Mouse (Mus musculus) midbrain, embryonic 10.5 days (tissue): ENCODE measurements around the gene Mal. TPM values are rescaled to one million over a fixed set of nuclear protein-coding genes. Genes with fewer than 3 reads are reported as not detected.

Experiments
- DNase-seq: peaks from one replicate; pipeline ENCODE4 v3.0.0-alpha.2; 2017; ENCODE audit warnings: low spot score
- H3K27ac ChIP-seq: fragments of 300-500 bp; sonication (generic); replicated peaks from 2 replicates; pipeline ENCODE4 v1.5.1; 2016; ENCODE audit warnings: mild to moderate bottlenecking
- H3K27me3 ChIP-seq: fragments of 300-500 bp; sonication (generic); 2 replicates; pipeline ENCODE4 v1.6.1; 2016; ENCODE audit warnings: low read depth, mild to moderate bottlenecking; ENCODE audit not compliant: poor library complexity, severe bottlenecking
- H3K36me3 ChIP-seq: fragments of 300-500 bp; sonication (generic); 2 replicates; pipeline ENCODE4 v1.6.1; 2016; ENCODE audit warnings: mild to moderate bottlenecking, moderate library complexity
- H3K4me1 ChIP-seq: fragments of 300-500 bp; sonication (generic); 2 replicates; pipeline ENCODE4 v1.6.1; 2016
- H3K4me3 ChIP-seq: fragments of 300-500 bp; sonication (generic); 2 replicates; pipeline ENCODE4 v1.5.1; 2016; ENCODE audit warnings: mild to moderate bottlenecking, moderate library complexity
- H3K9me3 ChIP-seq: fragments of 300-500 bp; sonication (generic); replicated peaks from 2 replicates; pipeline ENCODE4 v1.6.1; 2016; ENCODE audit warnings: mild to moderate bottlenecking
- WGBS: fragments of 180-500 bp; shearing (Covaris S2); methylation state at CpG from one replicate; pipeline ENCODE4 v1.1.7; 2016; 5-methylcytosine and 5-hydroxymethylcytosine counted together
- polyA plus RNA-seq: library from polyadenylated mRNA; unstranded; fragments of >200 nt; fragmentation: Nextera tagmentation; extraction: Ambion mirVana; gene quantifications from 2 replicates; pipeline ENCODE4 v1.2.1, GENCODE M21; 2016

Gene Mal
- 0.62 and 1.0 TPM in 2 replicates for polyA plus RNA-seq

DNA sequence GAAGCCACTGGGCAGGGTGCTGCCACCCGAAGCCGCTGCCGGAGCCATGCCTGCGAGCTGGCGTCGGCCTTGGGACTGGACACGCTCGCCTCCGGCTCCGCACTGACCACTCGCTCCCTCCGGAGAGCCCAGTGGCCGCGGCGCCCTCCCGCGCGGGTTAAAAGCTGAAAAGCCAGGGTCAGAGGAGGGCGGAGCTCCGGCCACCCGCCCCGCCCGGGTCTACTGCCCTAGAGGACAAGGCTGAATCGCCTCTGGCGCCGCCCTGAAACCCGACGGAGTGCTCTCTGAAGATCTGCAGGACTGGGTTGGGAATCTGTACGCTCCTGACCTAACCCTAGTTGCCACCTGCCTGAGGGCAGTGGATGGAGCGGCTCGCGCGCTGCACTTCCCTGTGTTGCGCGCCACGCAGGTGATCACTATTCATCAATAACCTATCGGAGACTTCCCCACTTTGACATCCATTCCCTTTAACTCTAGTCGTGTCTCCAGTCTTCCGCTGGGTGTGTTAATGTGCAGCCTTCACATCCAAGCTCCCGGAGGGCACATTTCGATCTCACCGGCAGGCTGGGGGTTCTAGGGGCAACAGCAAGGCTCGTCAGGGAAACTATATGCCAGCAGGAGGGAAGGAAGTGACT, at the start of gene Mal:
Gene Mal (minus strand): TSS at position 610 of the 635 bp plus-strand sequence.
- H3K4me1 ChIP-seq: peaks cover 16% of the 10 kb centered on the region
- peaks cover 77% of the 10 kb centered on the region for H3K27me3 ChIP-seq
- WGBS: under 1% methylated on average over 43 of the region's 43 CpGs
- DNase-seq: peak; percentile 77
- peak within 1 kb of the TSS; percentile 46; the same call in 1 of the 2 replicates for H3K27ac ChIP-seq
- H3K36me3 ChIP-seq: no peaks in the 10 kb centered on the region
- peak within 1 kb of the TSS; percentile 62 for H3K4me3 ChIP-seq
- H3K9me3 ChIP-seq: no peaks in the 10 kb centered on the region

DNA sequence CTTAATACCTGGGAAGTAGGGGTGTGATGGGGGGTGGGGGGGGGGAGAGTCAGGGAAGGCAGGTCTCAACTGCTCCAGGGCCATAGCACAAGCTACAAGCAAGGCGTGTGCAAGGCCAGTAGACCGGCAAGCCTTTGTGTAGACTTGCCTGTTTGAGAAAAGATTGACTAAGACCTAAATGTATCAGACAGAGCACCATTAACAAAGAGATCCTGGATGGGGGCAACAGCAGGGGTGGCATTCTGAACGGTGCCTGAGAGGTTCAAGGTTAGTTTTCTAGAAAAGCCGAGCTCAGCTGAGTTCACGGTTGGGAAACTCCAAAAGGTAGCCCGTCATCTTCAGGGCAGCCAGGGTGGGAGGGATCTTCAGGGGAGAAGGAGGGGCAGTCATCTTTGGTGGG, 48.8 kb upstream of the Mal start:
- H3K27ac ChIP-seq: no peak overlapping the region
- no peaks in the 10 kb centered on the region for H3K27me3 ChIP-seq
- DNase-seq: no peak
- H3K9me3 ChIP-seq: no peaks in the 10 kb centered on the region
- no peak overlapping the region for H3K4me3 ChIP-seq
- peaks cover 4% of the 10 kb centered on the region for H3K4me1 ChIP-seq
- WGBS: 75% methylated on average over 6 of the region's 6 CpGs
- no peaks in the 10 kb centered on the region for H3K36me3 ChIP-seq

DNA sequence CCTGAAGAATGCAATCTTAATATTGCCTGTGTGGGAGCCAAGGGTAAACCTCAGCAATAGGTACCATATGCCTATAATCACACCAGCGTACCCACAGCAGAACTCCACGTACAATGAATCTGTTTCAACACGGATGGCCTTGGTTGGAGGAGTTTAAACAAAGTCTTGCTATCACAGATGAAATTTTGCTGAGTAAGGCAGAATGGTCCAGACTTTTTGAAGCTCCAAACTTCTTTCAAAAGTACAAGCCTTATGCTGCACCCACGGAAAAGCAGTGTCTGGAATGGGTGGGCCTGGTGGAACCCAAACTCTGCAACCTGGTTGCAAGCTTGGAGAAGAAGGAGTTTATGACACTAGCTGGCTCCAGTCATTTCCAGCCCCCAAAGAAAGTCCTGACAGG, 32.7 kb upstream of the Mal start:
- no peak overlapping the region for H3K4me3 ChIP-seq
- H3K27ac ChIP-seq: no peak overlapping the region
- 84% methylated on average over 4 of the region's 4 CpGs for WGBS
- no peak for DNase-seq
- H3K27me3 ChIP-seq: 0 out of 2 replicates have a peak, but pooled peaks cover 6% of the 10 kb centered on the region
- no peaks in the 10 kb centered on the region for H3K4me1 ChIP-seq
- H3K36me3 ChIP-seq: no peaks in the 10 kb centered on the region
- H3K9me3 ChIP-seq: no peaks in the 10 kb centered on the region

DNA sequence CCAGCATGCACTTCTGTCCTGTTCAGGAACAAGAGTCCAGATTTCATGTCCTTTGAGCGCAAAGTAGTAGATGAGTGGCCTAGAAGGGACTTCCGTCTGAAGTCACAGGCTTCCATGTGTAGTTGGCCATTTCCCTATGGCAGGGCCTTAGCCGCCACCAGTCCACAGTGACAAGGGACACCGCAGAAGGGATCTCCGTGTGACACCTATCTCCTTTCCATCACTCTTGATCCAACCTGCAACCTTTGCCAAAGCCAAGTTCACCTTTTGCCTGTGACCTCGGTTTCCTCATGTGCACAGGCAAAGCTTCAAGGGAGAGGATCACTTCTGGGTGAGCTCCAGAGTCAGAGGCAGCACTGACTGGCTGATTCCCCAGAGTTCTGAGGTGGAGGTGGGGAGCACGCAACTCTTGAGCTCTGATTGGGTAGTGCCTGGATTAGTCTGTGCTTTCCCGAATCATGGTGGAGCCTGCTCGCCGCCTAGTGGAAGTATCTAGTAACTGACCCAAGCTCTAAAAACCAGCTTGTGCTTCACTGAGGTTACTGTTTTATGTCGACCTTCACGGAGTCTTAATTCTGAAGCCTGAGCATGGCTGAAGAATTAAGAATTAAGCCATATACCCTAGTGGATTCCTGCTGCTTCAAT, 27.3 kb upstream of the Mal start:
- H3K27ac ChIP-seq: no peak overlapping the region
- 37% methylated on average over 12 of the region's 12 CpGs for WGBS

DNA sequence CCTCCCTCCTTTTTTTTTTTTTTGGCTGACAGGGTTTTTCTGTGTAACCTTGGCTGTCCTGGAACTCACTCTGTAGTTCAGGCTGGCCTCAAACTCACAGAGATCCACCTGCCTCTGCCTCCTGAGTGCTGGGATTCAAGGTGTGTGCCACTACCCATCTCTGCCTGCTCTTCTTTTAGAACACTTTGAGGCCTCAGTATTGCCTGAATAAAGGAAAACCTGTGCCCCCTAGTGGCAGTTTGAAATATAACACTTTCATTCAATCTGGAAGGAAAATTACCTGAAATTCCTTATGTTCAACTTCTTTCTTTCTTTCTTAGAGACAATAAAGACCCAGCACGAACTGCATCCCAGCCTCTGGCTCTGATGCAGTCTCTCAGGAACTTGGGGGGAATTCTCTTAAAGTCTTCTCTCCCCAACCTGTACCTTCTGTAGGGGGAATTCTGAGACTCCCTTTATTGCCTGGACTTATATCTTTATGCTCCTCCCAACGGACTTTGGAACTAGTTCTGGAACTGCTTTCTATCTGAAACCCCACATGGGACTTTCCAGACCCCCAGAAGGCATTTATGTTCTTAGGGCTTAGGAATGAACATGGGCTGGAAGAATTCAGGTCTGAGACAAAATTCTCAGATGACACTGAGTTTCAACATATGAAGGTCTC, 11.5 kb upstream of the Mal start:
- no peak for DNase-seq
- H3K4me1 ChIP-seq: no peaks in the 10 kb centered on the region
- H3K4me3 ChIP-seq: no peak overlapping the region
- no peak overlapping the region for H3K27ac ChIP-seq
- H3K9me3 ChIP-seq: no peaks in the 10 kb centered on the region
- WGBS: 29% methylated on average over 2 of the region's 2 CpGs
- H3K27me3 ChIP-seq: no peaks in the 10 kb centered on the region
- no peaks in the 10 kb centered on the region for H3K36me3 ChIP-seq

More for the DNA sequence above, 27.3 kb upstream of the Mal start:
- Histone ChIP-seq H3K27me3 (0 out of 2 replicates have a peak, but pooled peaks cover 6% of the 10 kb centered on the region), H3K36me3 (no peaks in the 10 kb centered on the region), H3K4me3 (no peak overlapping the region), H3K9me3 (no peaks in the 10 kb centered on the region), H3K4me1 (peaks cover 4% of the 10 kb centered on the region)
- DNase-seq: peak; percentile 70

DNA sequence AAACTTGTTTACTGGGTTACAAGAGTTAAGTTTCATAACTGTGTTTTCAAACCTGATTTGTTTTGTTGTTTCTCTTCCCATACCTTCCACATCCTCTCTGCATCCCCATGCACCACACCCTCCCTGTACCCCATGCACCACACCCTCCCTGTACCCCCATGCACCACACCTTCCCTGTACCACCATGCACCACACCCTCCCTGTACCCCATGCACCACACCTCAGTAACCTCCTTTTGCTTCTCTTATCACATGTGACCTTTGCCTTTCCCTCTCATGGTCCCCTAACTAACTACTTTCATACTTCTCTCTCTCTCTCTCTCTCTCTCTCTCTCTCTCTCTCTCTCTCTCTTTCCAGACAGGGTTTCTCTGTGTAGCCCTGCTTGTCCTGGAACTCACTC, 10.5 kb upstream of the Mal start:
- Histone ChIP-seq H3K27ac (no peak overlapping the region), H3K9me3 (no peaks in the 10 kb centered on the region), H3K36me3 (no peaks in the 10 kb centered on the region), H3K27me3 (no peaks in the 10 kb centered on the region), H3K4me1 (no peaks in the 10 kb centered on the region), H3K4me3 (no peak overlapping the region)
- DNase-seq: no peak

DNA sequence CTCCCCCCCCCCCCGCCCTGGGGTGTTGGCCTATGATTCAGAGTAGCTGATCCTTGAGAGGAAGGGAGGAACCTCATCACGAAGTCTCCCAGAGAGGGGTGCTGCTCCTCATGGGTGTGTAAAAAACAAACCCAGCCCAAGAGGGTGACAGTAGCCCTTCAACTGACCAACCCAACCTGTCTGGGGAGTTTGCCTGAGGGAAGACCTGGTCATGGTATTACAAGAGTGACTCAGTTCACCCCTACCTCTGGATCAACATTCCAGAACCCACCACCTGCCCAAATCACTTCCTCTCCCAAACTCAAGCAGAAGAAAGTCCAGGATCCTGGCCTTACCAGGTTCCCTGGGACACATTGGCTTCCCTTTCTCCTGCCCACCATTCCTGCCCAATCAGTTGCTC, 6.2 kb upstream of the Mal start:
- 48% methylated on average over 2 of the region's 2 CpGs for WGBS

DNA sequence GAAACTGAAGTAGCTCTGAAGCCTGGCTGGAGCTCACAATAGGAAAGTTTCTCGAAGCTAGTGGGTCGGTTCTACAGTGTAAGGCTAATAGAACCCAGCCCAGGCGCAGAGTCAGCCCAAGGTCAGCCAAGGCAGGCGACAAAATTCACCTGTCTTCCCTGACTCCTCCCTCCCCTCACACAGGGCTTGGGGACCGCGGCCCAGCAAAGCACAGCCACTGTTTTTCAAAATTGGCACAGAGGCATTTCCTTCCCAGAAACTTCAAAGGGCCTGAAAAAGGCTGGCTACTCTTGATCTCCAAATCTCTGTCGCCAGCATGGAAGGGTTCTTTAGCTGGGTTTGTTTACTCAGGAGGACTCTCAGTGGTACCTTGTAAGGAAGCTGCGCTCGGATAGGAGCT, 1.1 kb downstream of the Mal start:
- Histone ChIP-seq H3K4me3 (peak overlapping the region; percentile 62), H3K9me3 (no peaks in the 10 kb centered on the region), H3K27me3 (peaks cover 77% of the 10 kb centered on the region), H3K27ac (no peak overlapping the region), H3K4me1 (peaks cover 16% of the 10 kb centered on the region), H3K36me3 (no peaks in the 10 kb centered on the region)
- peak; percentile 12 for DNase-seq
- WGBS: 7% methylated on average over 9 of the region's 9 CpGs

More for the DNA sequence above, 6.2 kb upstream of the Mal start:
- Histone ChIP-seq H3K4me3 (no peak overlapping the region), H3K27me3 (peaks cover 15% of the 10 kb centered on the region), H3K27ac (no peak overlapping the region), H3K36me3 (no peaks in the 10 kb centered on the region), H3K4me1 (no peaks in the 10 kb centered on the region), H3K9me3 (no peaks in the 10 kb centered on the region)
- no peak for DNase-seq

DNA sequence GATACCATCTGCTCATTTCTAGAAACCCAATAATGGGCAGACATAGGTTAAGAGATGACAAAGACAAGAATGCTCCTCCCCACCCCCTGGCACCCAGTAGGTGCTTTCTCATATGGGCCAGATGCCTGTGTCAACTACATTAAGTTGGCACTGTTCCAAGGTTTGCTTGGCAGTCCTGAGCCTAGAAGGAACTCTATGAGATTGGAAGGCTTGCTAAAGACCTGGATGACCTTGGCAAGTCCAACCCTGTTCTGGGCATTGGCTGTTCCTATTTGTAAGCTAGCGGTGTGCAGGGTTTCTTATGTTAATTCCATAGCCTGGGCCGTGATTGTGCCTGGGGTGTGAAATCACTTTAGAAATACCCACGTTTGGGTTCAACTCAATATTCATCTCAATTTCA, 1.7 kb downstream of the Mal start:
- 59% methylated on average over 3 of the region's 3 CpGs for WGBS
- Histone ChIP-seq H3K9me3 (no peaks in the 10 kb centered on the region), H3K27ac (no peak overlapping the region), H3K4me1 (peaks cover 16% of the 10 kb centered on the region), H3K27me3 (peaks cover 76% of the 10 kb centered on the region), H3K36me3 (no peaks in the 10 kb centered on the region), H3K4me3 (no peak overlapping the region)
- DNase-seq: no peak

DNA sequence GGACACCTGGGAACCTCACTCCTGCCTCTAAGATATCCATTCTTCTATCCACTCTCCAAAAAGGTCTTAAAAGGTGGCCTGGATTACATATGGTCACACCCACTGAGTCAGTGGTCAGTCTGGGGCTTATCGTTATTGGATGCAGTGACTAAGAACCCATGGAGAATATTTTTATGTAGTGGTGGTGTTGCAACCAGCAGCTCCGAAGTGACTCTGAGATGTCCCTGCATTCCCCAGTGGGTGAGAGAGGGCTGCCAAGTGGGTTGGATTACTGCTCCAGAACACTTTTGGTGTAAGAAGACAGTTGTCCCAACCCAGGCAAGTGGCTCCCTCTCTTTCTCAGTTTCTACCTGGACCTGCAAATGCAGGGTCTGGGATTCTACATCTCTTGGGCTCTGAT, 3.7 kb downstream of the Mal start:
- Histone ChIP-seq H3K27ac (no peak overlapping the region), H3K36me3 (no peaks in the 10 kb centered on the region), H3K4me1 (peaks cover 16% of the 10 kb centered on the region), H3K9me3 (no peaks in the 10 kb centered on the region), H3K27me3 (peaks cover 63% of the 10 kb centered on the region), H3K4me3 (no peak overlapping the region)
- DNase-seq: no peak
- WGBS: 93% methylated on average over 2 of the region's 2 CpGs

DNA sequence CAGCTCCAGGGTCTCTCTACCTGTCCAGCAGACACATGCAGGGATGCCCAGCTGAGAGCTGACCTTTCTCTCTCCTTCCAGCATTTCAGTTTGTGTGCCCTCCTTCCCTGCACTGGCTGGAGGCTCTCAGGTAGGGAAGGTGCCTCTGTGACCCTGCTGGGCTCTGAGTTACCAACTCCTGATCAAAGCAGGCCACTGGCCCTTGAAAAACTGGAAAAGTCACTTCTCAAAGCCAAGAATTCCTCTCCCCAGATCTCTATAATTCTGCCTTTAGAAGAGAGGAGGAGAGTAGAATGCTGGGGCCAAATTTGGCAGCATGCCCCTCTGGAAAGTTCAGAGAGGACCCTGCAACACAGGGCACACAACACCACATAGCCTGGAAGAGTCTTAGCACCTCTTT, 4.2 kb downstream of the Mal start:
- Histone ChIP-seq H3K9me3 (no peaks in the 10 kb centered on the region), H3K27me3 (peaks cover 58% of the 10 kb centered on the region)

DNA sequence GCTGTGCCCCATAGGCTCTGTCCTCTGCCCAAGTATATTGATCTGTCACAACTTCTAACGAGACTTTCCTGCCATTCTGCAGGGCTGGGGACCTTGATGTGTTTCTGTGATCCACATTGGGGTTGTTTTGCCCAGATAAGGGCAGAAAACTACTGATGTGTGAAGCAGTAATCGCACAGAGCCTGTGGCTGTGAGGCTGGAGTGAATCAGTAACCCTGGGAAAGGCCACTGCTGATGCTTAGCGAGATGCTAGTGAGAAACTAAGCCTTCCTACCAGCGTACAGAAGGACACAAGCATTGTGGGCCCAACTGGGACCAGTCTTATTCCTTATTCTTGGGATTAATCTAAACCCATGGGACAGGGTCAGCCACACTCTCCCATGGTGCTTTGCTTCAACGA, 4.9 kb downstream of the Mal start:
- no peak for DNase-seq
- Histone ChIP-seq H3K27me3 (peaks cover 51% of the 10 kb centered on the region), H3K36me3 (no peaks in the 10 kb centered on the region), H3K9me3 (no peaks in the 10 kb centered on the region), H3K27ac (no peak overlapping the region), H3K4me1 (peaks cover 14% of the 10 kb centered on the region), H3K4me3 (no peak overlapping the region)
- 82% methylated on average over 5 of the region's 5 CpGs for WGBS

More for the DNA sequence above, 4.2 kb downstream of the Mal start:
- Histone ChIP-seq H3K36me3 (no peaks in the 10 kb centered on the region), H3K27ac (no peak overlapping the region), H3K4me1 (peaks cover 16% of the 10 kb centered on the region), H3K4me3 (no peak overlapping the region)
- no peak for DNase-seq

DNA sequence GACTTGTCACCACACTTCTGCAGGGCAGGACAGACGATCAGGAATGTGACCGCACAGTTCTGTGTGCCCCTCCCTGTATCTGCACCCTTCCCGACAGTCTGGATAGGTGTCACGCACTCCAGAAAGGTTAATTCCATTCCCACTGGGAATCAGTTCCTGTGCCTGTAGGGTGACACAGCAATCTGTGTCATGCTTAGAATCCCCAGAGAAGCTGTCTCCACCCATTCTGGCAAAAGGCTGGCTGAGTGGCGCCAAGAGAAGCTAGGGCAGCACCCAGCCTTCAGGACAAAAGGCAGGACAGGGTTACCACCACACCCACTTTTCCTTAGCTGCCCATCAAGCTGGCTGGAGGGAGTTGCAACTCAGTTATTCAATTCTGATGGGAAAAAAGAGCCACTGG, 6.6 kb downstream of the Mal start:
- no peaks in the 10 kb centered on the region for H3K9me3 ChIP-seq
- no peak for DNase-seq
- no peak overlapping the region for H3K4me3 ChIP-seq
- H3K4me1 ChIP-seq: no peaks in the 10 kb centered on the region
- no peaks in the 10 kb centered on the region for H3K36me3 ChIP-seq
- peaks cover 34% of the 10 kb centered on the region for H3K27me3 ChIP-seq
- 73% methylated on average over 5 of the region's 5 CpGs for WGBS
- H3K27ac ChIP-seq: no peak overlapping the region
